Mouse (Mus musculus): ENCODE results near the gene Lemd2. TPM values are rescaled to one million over a fixed set of nuclear protein-coding genes. Genes with fewer than 3 reads are reported as not detected.
A peak's percentile ranks its signal among the peaks of the same experiment; 100 is the strongest.

Gene Lemd2
- 12.0 and 12.2 TPM in 2 replicates for polyA plus RNA-seq (2014; fragmentation: Nextera tagmentation; extraction: Ambion mirVana)

DNA sequence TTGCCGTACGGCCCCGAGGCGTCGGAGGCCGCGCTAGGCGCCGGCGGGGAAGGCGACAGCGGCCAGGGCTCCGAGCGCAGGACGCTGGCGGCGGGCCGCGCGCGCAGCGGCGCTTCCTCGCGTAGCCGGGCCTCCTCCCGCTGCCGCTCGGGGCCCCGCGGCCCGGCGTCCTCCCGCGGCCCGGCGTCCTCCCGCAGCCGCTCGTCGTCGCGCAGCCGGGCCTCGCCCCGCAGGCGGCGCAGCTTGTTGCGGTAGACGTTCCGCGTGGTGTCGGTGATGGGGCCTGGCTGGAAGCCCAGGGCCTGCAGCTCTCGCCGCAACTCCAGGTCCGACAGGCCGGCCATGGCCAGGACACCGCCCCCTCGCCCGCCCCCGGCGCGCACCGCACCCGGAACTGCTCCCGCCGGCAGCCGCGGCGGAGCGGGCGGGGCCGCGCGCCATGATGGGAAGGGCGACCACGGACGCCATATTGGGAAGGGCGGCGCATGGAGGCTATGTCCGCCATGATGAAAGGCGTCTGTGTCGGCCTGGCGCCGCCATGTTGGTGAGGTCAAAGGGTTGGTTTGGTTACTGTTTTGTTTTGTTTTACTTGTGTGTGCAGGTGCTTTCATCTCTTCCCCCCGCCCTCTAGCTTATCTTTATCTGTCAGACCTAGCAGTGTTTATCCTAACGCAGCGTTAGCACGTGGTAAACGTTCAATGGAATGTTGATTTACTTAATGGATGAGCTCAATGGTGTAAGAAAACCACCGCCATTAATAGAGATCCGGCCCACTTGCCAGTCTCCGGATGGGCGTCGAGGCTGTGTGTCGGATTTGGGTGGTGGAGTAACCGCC, at the start of gene Lemd2:
TSS of gene Lemd2 (minus strand) at position 395 of the 835 bp plus-strand sequence.
- Histone ChIP-seq H3K36me3 (replicated peaks; ENCODE audit: control insufficient read depth, insufficient read depth, low read depth, low read length) (peaks cover 8% of the 10 kb centered on the region; the same call in 1 of the 2 replicates), H3K9me3 (replicated peaks; ENCODE audit: control insufficient read depth, low read length) (no peaks in the 10 kb centered on the region), H3K4me3 (ENCODE audit: low read depth, low read length) (peak within 1 kb of the TSS; percentile 95), H3K27me3 (ENCODE audit: control insufficient read depth, insufficient read depth, low read length) (no peaks in the 10 kb centered on the region), H3K27ac (replicated peaks; ENCODE audit: low read depth, low read length) (peak within 1 kb of the TSS; percentile 94), H3K4me2 (ENCODE audit: low read depth, low read length) (peak within 1 kb of the TSS; percentile 80), H3K9ac (replicated peaks; ENCODE audit: low read length) (peak within 1 kb of the TSS; percentile 98), H3K4me1 (ENCODE audit: control insufficient read depth, insufficient read depth, low read length) (no peaks in the 10 kb centered on the region; the same call in 1 of the 2 replicates)
- DNase-seq (ENCODE audit: low spot score) (peak; percentile 96), ATAC-seq (replicated peaks; ENCODE audit: insufficient number of reproducible peaks, low FRiP score, low TSS enrichment, low read depth) (peak; percentile 81)
- 5% methylated on average over 73 of the region's 97 CpGs for WGBS

DNA sequence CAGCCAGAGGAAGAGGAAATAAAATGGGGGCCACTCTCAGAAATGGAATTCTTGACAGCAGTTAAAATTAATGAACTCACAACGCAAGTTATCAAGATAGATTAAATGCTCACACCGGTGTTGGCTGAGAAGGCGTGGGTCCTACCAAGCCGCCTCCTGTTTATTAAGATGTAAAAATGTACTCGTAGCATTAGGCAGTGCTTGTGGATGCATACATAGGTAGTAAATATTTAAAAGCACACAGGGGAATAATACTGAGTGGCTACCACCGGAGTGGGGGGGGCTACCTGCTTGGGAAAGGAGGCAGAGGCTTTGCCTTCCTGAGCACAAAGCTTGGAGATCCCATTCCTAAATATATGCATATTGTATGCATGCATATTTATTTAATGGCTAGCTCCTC, 46.9 kb upstream of the Lemd2 start:
- 84% methylated on average over 6 of the region's 6 CpGs for WGBS
- no peak overlapping the region for H3K27ac ChIP-seq (replicated peaks; ENCODE audit: low read depth, low read length)
- DNase-seq (ENCODE audit: low spot score) = no peak
- H3K4me1 ChIP-seq (ENCODE audit: control insufficient read depth, insufficient read depth, low read length) = no peaks in the 10 kb centered on the region
- no peaks in the 10 kb centered on the region for H3K36me3 ChIP-seq (replicated peaks; ENCODE audit: control insufficient read depth, insufficient read depth, low read depth, low read length)
- H3K4me2 ChIP-seq (ENCODE audit: low read depth, low read length) = no peak overlapping the region
- no peak overlapping the region for H3K9ac ChIP-seq (replicated peaks; ENCODE audit: low read length)
- H3K27me3 ChIP-seq (ENCODE audit: control insufficient read depth, insufficient read depth, low read length) = no peaks in the 10 kb centered on the region
- no peaks in the 10 kb centered on the region for H3K9me3 ChIP-seq (replicated peaks; ENCODE audit: control insufficient read depth, low read length)
- no peak for ATAC-seq (replicated peaks; ENCODE audit: insufficient number of reproducible peaks, low FRiP score, low TSS enrichment, low read depth)
- H3K4me3 ChIP-seq (ENCODE audit: low read depth, low read length) = no peak overlapping the region

DNA sequence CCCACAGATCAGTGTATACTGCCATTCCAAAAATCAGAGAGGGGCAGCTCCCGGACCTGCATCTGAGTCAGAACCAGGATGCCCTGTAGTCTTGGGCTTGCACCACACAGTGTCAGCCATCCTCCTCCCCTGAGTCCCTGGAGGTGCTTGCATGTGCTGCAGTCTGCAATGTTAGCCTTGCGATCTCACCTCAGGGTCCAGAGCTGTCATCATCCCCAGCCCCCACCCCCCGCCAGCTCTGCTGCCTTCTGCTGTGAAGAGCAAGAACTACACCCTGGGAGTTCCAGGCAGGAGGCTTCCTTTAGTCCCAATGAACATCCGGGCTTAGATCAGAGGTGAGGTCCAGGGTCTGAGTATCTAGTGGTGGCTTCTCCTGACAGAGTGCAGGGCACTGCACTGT, 46.2 kb upstream of the Lemd2 start:
- 30% methylated on average over 4 of the region's 4 CpGs for WGBS

DNA sequence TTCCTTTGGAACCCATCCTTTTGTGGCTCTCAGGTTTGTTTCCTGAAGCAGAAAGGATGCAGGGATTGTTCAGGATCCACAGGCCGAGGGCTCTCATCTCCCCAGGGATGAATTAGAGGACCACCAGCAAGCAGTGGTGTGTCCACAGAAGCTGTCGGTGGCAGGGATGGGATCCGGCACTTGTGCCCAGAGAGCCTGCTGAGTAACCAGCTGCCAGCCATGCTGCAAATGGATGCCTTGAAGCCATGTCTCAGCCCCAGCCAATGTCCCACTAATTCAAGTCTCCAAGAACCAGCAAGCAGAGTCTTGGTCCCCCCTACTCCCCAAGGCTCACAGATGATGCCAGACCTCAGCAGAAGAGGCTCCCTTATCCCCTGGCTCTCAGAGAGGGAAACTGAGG, 44.8 kb upstream of the Lemd2 start:
- ATAC-seq (replicated peaks; ENCODE audit: insufficient number of reproducible peaks, low FRiP score, low TSS enrichment, low read depth) (no peak), DNase-seq (ENCODE audit: low spot score) (no peak)
- Histone ChIP-seq H3K36me3 (replicated peaks; ENCODE audit: control insufficient read depth, insufficient read depth, low read depth, low read length) (no peaks in the 10 kb centered on the region), H3K27ac (replicated peaks; ENCODE audit: low read depth, low read length) (no peak overlapping the region), H3K9me3 (replicated peaks; ENCODE audit: control insufficient read depth, low read length) (no peaks in the 10 kb centered on the region), H3K9ac (replicated peaks; ENCODE audit: low read length) (no peak overlapping the region), H3K4me3 (ENCODE audit: low read depth, low read length) (no peak overlapping the region), H3K27me3 (ENCODE audit: control insufficient read depth, insufficient read depth, low read length) (no peaks in the 10 kb centered on the region), H3K4me2 (ENCODE audit: low read depth, low read length) (no peak overlapping the region), H3K4me1 (ENCODE audit: control insufficient read depth, insufficient read depth, low read length) (no peaks in the 10 kb centered on the region)
- WGBS = 72% methylated on average over 3 of the region's 3 CpGs

More for the DNA sequence above, 46.2 kb upstream of the Lemd2 start:
- no peak overlapping the region for H3K4me3 ChIP-seq (ENCODE audit: low read depth, low read length)
- DNase-seq (ENCODE audit: low spot score) = no peak
- H3K27ac ChIP-seq (replicated peaks; ENCODE audit: low read depth, low read length) = no peak overlapping the region
- H3K36me3 ChIP-seq (replicated peaks; ENCODE audit: control insufficient read depth, insufficient read depth, low read depth, low read length) = no peaks in the 10 kb centered on the region
- H3K9ac ChIP-seq (replicated peaks; ENCODE audit: low read length) = no peak overlapping the region
- H3K4me2 ChIP-seq (ENCODE audit: low read depth, low read length) = no peak overlapping the region
- no peaks in the 10 kb centered on the region for H3K9me3 ChIP-seq (replicated peaks; ENCODE audit: control insufficient read depth, low read length)
- ATAC-seq (replicated peaks; ENCODE audit: insufficient number of reproducible peaks, low FRiP score, low TSS enrichment, low read depth) = no peak
- H3K4me1 ChIP-seq (ENCODE audit: control insufficient read depth, insufficient read depth, low read length) = no peaks in the 10 kb centered on the region
- no peaks in the 10 kb centered on the region for H3K27me3 ChIP-seq (ENCODE audit: control insufficient read depth, insufficient read depth, low read length)

DNA sequence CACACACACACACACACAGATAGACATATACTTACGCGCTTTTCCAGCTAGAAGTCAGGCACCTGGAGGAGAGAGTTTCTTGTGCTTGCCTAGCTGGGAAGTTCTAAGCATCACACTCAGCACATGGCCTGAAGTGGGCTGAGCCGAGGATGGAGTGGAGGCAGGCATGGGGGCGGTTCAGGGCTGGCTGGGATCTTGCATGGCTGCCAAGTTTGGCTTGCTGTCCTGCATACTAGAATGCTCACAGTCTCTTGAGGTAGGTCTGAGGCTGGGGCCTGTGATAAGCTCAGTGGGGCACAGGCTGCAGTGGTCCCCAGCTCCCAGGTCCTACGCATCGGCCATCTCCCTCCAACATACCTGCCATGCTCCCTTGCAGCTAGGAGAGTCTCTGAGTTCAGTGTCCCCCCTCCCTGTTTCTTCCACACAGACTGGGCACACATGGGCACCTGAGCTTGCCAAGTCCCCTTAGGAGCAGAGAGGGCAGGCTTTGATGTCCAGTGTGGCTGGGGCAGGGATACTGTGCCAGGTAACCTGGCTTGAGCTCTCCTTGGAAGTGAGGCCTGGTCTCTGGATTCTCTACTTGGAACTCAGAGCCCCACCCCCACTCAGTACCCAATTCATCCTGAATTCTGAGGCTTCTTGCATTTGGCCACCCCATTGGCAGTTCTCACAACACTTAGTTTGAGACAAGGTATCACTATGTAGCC, 43.6 kb upstream of the Lemd2 start:
- no peak for DNase-seq (ENCODE audit: low spot score)
- no peaks in the 10 kb centered on the region for H3K9me3 ChIP-seq (replicated peaks; ENCODE audit: control insufficient read depth, low read length)
- no peak overlapping the region for H3K9ac ChIP-seq (replicated peaks; ENCODE audit: low read length)
- no peaks in the 10 kb centered on the region for H3K4me1 ChIP-seq (ENCODE audit: control insufficient read depth, insufficient read depth, low read length)
- H3K27me3 ChIP-seq (ENCODE audit: control insufficient read depth, insufficient read depth, low read length) = no peaks in the 10 kb centered on the region
- H3K4me3 ChIP-seq (ENCODE audit: low read depth, low read length) = no peak overlapping the region
- no peaks in the 10 kb centered on the region for H3K36me3 ChIP-seq (replicated peaks; ENCODE audit: control insufficient read depth, insufficient read depth, low read depth, low read length)
- 89% methylated on average over 6 of the region's 6 CpGs for WGBS
- ATAC-seq (replicated peaks; ENCODE audit: insufficient number of reproducible peaks, low FRiP score, low TSS enrichment, low read depth) = no peak
- no peak overlapping the region for H3K27ac ChIP-seq (replicated peaks; ENCODE audit: low read depth, low read length)
- H3K4me2 ChIP-seq (ENCODE audit: low read depth, low read length) = no peak overlapping the region

DNA sequence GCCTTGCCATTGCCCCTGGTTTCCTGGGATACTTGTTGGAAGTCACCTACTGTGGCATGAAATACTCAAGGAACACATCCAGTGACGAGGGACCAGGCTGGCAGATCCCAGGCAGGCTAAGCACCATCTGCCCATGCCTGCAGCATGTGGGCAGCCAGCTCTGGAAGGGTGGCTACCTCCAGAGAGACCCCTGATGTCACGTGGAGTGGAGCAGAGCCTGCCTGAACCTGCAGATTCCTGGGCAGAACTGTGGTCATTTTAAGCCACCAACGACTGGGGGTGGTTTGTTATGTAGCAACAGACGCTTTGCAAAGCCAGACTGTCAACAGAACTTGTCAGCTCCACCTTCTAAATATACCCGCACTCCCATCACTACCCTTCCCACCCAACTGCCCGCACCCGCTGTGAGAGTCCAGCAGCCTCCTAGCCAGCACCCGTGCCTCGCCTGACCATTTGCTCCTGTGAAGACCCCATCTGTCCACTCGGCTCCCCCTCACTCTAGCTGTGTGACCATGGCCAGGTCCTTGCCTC, 41.6 kb upstream of the Lemd2 start:
- no peak overlapping the region for H3K4me2 ChIP-seq (ENCODE audit: low read depth, low read length)
- 79% methylated on average over 10 of the region's 10 CpGs for WGBS
- H3K9ac ChIP-seq (replicated peaks; ENCODE audit: low read length) = no peak overlapping the region
- no peak for ATAC-seq (replicated peaks; ENCODE audit: insufficient number of reproducible peaks, low FRiP score, low TSS enrichment, low read depth)
- no peak for DNase-seq (ENCODE audit: low spot score)
- no peaks in the 10 kb centered on the region for H3K4me1 ChIP-seq (ENCODE audit: control insufficient read depth, insufficient read depth, low read length)
- H3K36me3 ChIP-seq (replicated peaks; ENCODE audit: control insufficient read depth, insufficient read depth, low read depth, low read length) = no peaks in the 10 kb centered on the region
- H3K4me3 ChIP-seq (ENCODE audit: low read depth, low read length) = no peak overlapping the region
- no peaks in the 10 kb centered on the region for H3K27me3 ChIP-seq (ENCODE audit: control insufficient read depth, insufficient read depth, low read length)
- H3K9me3 ChIP-seq (replicated peaks; ENCODE audit: control insufficient read depth, low read length) = no peaks in the 10 kb centered on the region
- H3K27ac ChIP-seq (replicated peaks; ENCODE audit: low read depth, low read length) = no peak overlapping the region

DNA sequence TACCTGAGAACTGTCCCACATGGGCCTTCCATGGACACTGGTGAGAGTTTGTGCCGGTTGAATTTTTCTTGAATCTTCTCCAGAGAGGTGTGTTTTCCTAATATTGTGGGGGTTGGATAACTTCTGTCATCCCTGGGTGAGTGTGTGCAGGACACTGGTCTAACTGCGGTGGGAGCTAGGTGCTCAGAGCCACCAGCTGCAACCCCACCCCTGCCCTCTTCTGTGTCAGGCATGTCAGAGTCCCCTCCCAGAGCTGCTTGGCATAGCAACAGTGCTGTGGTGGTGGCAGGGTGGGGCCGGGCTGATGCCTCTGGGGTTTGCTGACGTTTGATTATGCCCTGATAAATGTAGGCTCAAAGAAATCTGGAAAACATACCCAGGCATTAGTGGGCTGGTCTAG, 40.6 kb upstream of the Lemd2 start:
- H3K9me3 ChIP-seq (replicated peaks; ENCODE audit: control insufficient read depth, low read length) = no peaks in the 10 kb centered on the region
- H3K9ac ChIP-seq (replicated peaks; ENCODE audit: low read length) = no peak overlapping the region
- no peak overlapping the region for H3K4me2 ChIP-seq (ENCODE audit: low read depth, low read length)
- no peak for DNase-seq (ENCODE audit: low spot score)
- ATAC-seq (replicated peaks; ENCODE audit: insufficient number of reproducible peaks, low FRiP score, low TSS enrichment, low read depth) = no peak
- no peaks in the 10 kb centered on the region for H3K36me3 ChIP-seq (replicated peaks; ENCODE audit: control insufficient read depth, insufficient read depth, low read depth, low read length)
- H3K4me1 ChIP-seq (ENCODE audit: control insufficient read depth, insufficient read depth, low read length) = no peaks in the 10 kb centered on the region
- H3K27me3 ChIP-seq (ENCODE audit: control insufficient read depth, insufficient read depth, low read length) = no peaks in the 10 kb centered on the region
- no peak overlapping the region for H3K27ac ChIP-seq (replicated peaks; ENCODE audit: low read depth, low read length)
- H3K4me3 ChIP-seq (ENCODE audit: low read depth, low read length) = no peak overlapping the region
- 76% methylated on average over 4 of the region's 4 CpGs for WGBS

All from embryonic facial prominence, embryonic 11.5 days (tissue).